Mouse (Mus musculus): Measurements from ENCODE around the gene Jund.
A peak's percentile ranks its signal among the peaks of the same experiment; 100 is the strongest.

The Jund gene

GRCm38 (mm10) chr8:70699116-70699833 lies 526 bp downstream of the Jund start:
- DNase-seq (ENCODE audit: low spot score in 2 of 2), result peak; percentile 42 to 62

- DNase-seq (ENCODE audit: low spot score in 2 of 2), result peak; percentile 76 to 84
Observed at GRCm38 (mm10) chr8:70699834-70700554, 1.2 kb downstream of the Jund start.

- peak; percentile 81 to 83 for DNase-seq (ENCODE audit: low spot score in 2 of 2)
Observed at GRCm38 (mm10) chr8:70700555-70700922, 1.8 kb downstream of the Jund start.

GRCm38 (mm10) chr8:70701048-70701981 lies 2.6 kb downstream of the Jund start:
- no peak for DNase-seq (ENCODE audit: low spot score in 2 of 2)

GRCm38 (mm10) chr8:70701982-70702841 lies 3.5 kb downstream of the Jund start:
- no peak for DNase-seq (ENCODE audit: low spot score in 2 of 2)

GRCm38 (mm10) chr8:70702842-70703182 lies 4.1 kb downstream of the Jund start:
- DNase-seq (ENCODE audit: low spot score in 2 of 2), result no peak

GRCm38 (mm10) chr8:70703287-70703686 lies 4.5 kb downstream of the Jund start, which contains the start of gene Iqcn:
Gene Iqcn (plus strand): TSS chr8:70703457.
- no peak for DNase-seq (ENCODE audit: low spot score in 2 of 2)

- DNase-seq (ENCODE audit: low spot score in 2 of 2), result no peak
Observed at GRCm38 (mm10) chr8:70708281-70708680, 9.5 kb downstream of the Jund start.

GRCm38 (mm10) chr8:70709794-70710193 lies 11.0 kb downstream of the Jund start:
- DNase-seq (ENCODE audit: low spot score in 2 of 2), result no peak

- DNase-seq (ENCODE audit: low spot score in 2 of 2), result no peak
Observed at GRCm38 (mm10) chr8:70710296-70710695, 11.5 kb downstream of the Jund start.

- no peak for DNase-seq (ENCODE audit: low spot score in 2 of 2)
Observed at GRCm38 (mm10) chr8:70711041-70711440, 12.3 kb downstream of the Jund start.

- DNase-seq (ENCODE audit: low spot score in 2 of 2), result no peak
Observed at GRCm38 (mm10) chr8:70713991-70714390, 15.2 kb downstream of the Jund start.

- no peak for DNase-seq (ENCODE audit: low spot score in 2 of 2)
Observed at GRCm38 (mm10) chr8:70715086-70715485, 16.3 kb downstream of the Jund start.

GRCm38 (mm10) chr8:70716521-70717400 lies 18.0 kb downstream of the Jund start:
- no peak for DNase-seq (ENCODE audit: low spot score in 2 of 2)

- DNase-seq (ENCODE audit: low spot score in 2 of 2), result peak; percentile 57 to 66
Observed at GRCm38 (mm10) chr8:70718297-70718696, 19.5 kb downstream of the Jund start, which contains the start of gene Gm3336. Gene Gm3336 (plus strand): TSS chr8:70718543.

- DNase-seq (ENCODE audit: low spot score in 2 of 2), result no peak
Observed at GRCm38 (mm10) chr8:70719796-70720270, 21.1 kb downstream of the Jund start.

GRCm38 (mm10) chr8:70720739-70721138 lies 22.0 kb downstream of the Jund start:
- peak; percentile 83 to 89 for DNase-seq (ENCODE audit: low spot score in 2 of 2)

GRCm38 (mm10) chr8:70721601-70722000 lies 22.9 kb downstream of the Jund start:
- DNase-seq (ENCODE audit: low spot score in 2 of 2), result no peak

- DNase-seq (ENCODE audit: low spot score in 2 of 2), result no peak
Observed at GRCm38 (mm10) chr8:70723486-70724210, 24.9 kb downstream of the Jund start, which contains the start of gene Pde4c. Gene Pde4c (plus strand): TSS chr8:70723720.

Measured in frontal cortex, postnatal 36 days (tissue).